11 mouse cellular contexts compared by ENCODE assay signal in the genomic region with DNA sequence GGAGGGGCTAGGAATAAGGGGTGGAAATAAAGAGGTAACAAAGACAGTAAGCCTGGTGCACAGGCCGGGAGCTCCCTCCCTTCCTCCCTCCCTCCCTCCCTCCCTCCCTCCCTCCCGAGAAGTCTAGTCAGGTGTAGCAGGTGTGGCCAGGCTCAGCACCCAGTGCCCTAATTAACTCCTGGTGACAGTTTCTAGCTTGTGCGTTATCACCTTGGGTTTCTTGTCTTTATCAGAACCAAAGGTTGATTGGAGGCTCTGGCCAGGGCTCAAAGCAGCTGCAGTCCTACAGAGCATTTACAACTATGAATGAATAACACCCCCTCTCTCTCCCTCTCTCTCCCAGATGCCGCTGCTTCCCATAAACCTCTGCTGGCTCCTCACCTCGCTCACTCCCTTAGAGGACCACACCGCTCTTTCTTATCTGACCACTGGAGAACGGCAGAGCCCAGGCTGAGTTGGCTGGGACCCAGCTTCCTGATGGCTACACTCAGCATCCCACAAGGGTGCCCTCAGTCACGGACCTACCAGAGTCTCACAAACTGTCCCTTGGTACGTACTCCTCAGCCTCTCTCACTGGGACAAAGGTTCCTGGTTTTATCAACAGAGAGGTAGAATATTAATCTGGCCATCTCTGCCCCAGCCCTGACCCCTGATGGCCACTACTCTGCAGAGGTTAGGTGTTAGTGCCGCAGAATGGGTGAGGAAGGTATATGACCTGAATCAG. TPM values are rescaled to one million over a fixed set of nuclear protein-coding genes. Genes with fewer than 3 reads are reported as not detected.
DNase-seq lines count a peak whose midpoint lies in the region; ATAC-seq and TF ChIP-seq lines count a peak whose summit lies in the region.
"Had no signal": no experiment of that assay in that cellular context is flagged by ENCODE, and none has a peak within 500 bp of the region (broad histone marks: within the 10 kb centered on the region; RNA-seq: fewer than 3 reads in every experiment).

No protein-coding gene starts in this region.

- H3K9me3 ChIP-seq in midbrain, embryonic 10.5 days (replicated peaks): no peaks in the 10 kb centered on the region
- H3K9me3 ChIP-seq in midbrain, embryonic 15.5 days: no peaks in the 10 kb centered on the region
- H3K9me3 ChIP-seq in neural tube, embryonic 15.5 days (replicated peaks): no peaks in the 10 kb centered on the region
- H3K9me3 ChIP-seq: G1E had no signal

- H3K4me2 ChIP-seq in midbrain, embryonic 15.5 days: no peak overlapping the region
- H3K4me2 ChIP-seq in neural tube, embryonic 15.5 days: no peak overlapping the region

- WGBS in midbrain, embryonic 10.5 days: 66% methylated on average over 10 of the region's 10 CpGs
- WGBS in midbrain, embryonic 15.5 days: 58% methylated on average over 10 of the region's 10 CpGs
- WGBS in kidney, adult 2 months: 28% methylated on average over 10 of the region's 10 CpGs
- WGBS in liver, adult 2 months: 18% methylated on average over 10 of the region's 10 CpGs
- WGBS in neural tube, embryonic 15.5 days: 31% methylated on average over 10 of the region's 10 CpGs

- no peak for ATAC-seq in midbrain, embryonic 15.5 days (replicated peaks)
- no peak for ATAC-seq in neural tube, embryonic 15.5 days (ENCODE audit: low FRiP score)

- no peaks in the 10 kb centered on the region for H3K79me2 ChIP-seq in liver, adult 2 months (ENCODE audit: control insufficient read depth, insufficient read depth, low read length)

- no peaks in the 10 kb centered on the region; the same call in 1 of the 2 replicates for H3K27me3 ChIP-seq in midbrain, embryonic 10.5 days (ENCODE audit: low read depth, poor library complexity, severe bottlenecking)
- H3K27me3 ChIP-seq in midbrain, embryonic 15.5 days (replicated peaks): no peaks in the 10 kb centered on the region
- H3K27me3 ChIP-seq in kidney, adult 2 months (replicated peaks; ENCODE audit: control insufficient read depth, insufficient read depth, low read length): no peaks in the 10 kb centered on the region
- no peaks in the 10 kb centered on the region for H3K27me3 ChIP-seq in liver, adult 2 months (ENCODE audit: control insufficient read depth, insufficient read depth, low read length)
- no peaks in the 10 kb centered on the region for H3K27me3 ChIP-seq in neural tube, embryonic 15.5 days (replicated peaks)

- TF ChIP-seq CTCF in kidney, adult 2 months (conservative IDR thresholded peaks at IDR 0.05; ENCODE audit: insufficient read depth, insufficient read length, low read depth, low read length): no peak
- no peak for TF ChIP-seq CTCF in liver, adult 2 months (IDR thresholded peaks at IDR 0.05; ENCODE audit: low read depth, low read length)

- no peak for DNase-seq in midbrain, embryonic 10.5 days (ENCODE audit: low spot score)
- DNase-seq in kidney, adult 2 months: peak; percentile 81
- peak; percentile 95 for DNase-seq in liver, adult 2 months (ENCODE audit: extremely low read depth, low read depth, low spot score)
- DNase-seq in adrenal gland, postnatal 36 days: no peak
- no peak for DNase-seq in cerebellum, postnatal 36 days
- DNase-seq: right cerebral cortex, postnatal 14 days; thymus, adult 2 months had no signal

- H3K9ac ChIP-seq in midbrain, embryonic 15.5 days: no peak overlapping the region
- peak overlapping the region; percentile 62 for H3K9ac ChIP-seq in liver, adult 2 months (ENCODE audit: low read depth, low read length)
- H3K9ac ChIP-seq in neural tube, embryonic 15.5 days (replicated peaks): no peak overlapping the region

- H3K4me3 ChIP-seq in midbrain, embryonic 10.5 days: no peak overlapping the region
- no peak overlapping the region for H3K4me3 ChIP-seq in midbrain, embryonic 15.5 days
- H3K4me3 ChIP-seq in kidney, adult 2 months (ENCODE audit: insufficient read depth, low read depth, low read length): peak overlapping the region; percentile 17
- peak overlapping the region; percentile 42 for H3K4me3 ChIP-seq in liver, adult 2 months (ENCODE audit: insufficient read depth, low read depth, low read length)
- H3K4me3 ChIP-seq in neural tube, embryonic 15.5 days (replicated peaks): no peak overlapping the region

- H3K36me3 ChIP-seq in midbrain, embryonic 10.5 days: no peaks in the 10 kb centered on the region
- H3K36me3 ChIP-seq in midbrain, embryonic 15.5 days (replicated peaks): no peaks in the 10 kb centered on the region
- no peaks in the 10 kb centered on the region for H3K36me3 ChIP-seq in kidney, adult 2 months (ENCODE audit: control insufficient read depth, insufficient read depth, low read length)
- H3K36me3 ChIP-seq in liver, adult 2 months (ENCODE audit: control insufficient read depth, insufficient read depth, low read length): no peaks in the 10 kb centered on the region
- no peaks in the 10 kb centered on the region for H3K36me3 ChIP-seq in neural tube, embryonic 15.5 days
- H3K36me3 ChIP-seq: G1E had no signal

- peaks cover 32% of the 10 kb centered on the region for H3K4me1 ChIP-seq in midbrain, embryonic 10.5 days
- no peaks in the 10 kb centered on the region; the same call in 1 of the 2 replicates for H3K4me1 ChIP-seq in midbrain, embryonic 15.5 days
- H3K4me1 ChIP-seq in kidney, adult 2 months (ENCODE audit: control insufficient read depth, insufficient read depth, low read length): peaks cover 23% of the 10 kb centered on the region; the same call in 1 of the 2 replicates
- H3K4me1 ChIP-seq in liver, adult 2 months (ENCODE audit: control insufficient read depth, insufficient read depth, low read length): peaks cover 23% of the 10 kb centered on the region
- peaks cover 17% of the 10 kb centered on the region; the same call in 1 of the 2 replicates for H3K4me1 ChIP-seq in neural tube, embryonic 15.5 days

- H3K27ac ChIP-seq in midbrain, embryonic 10.5 days (replicated peaks): peak overlapping the region; percentile 42; the same call in 1 of the 2 replicates
- no peak overlapping the region for H3K27ac ChIP-seq in midbrain, embryonic 15.5 days
- peak overlapping the region; percentile 90 for H3K27ac ChIP-seq in kidney, adult 2 months (ENCODE audit: insufficient read depth, low read depth, low read length)
- H3K27ac ChIP-seq in liver, adult 2 months (replicated peaks; ENCODE audit: insufficient read depth, low read depth, low read length): peak overlapping the region; percentile 95
- H3K27ac ChIP-seq in neural tube, embryonic 15.5 days (replicated peaks): no peak overlapping the region
- H3K27ac ChIP-seq: macrophage had no signal

- TF ChIP-seq POLR2A in kidney, adult 2 months (IDR thresholded peaks at IDR 0.05; ENCODE audit: low read depth, low read length): no peak
- 0 out of 2 replicates have a peak, but pooled peaks have one; percentile 29 for TF ChIP-seq POLR2A in liver, adult 2 months (IDR thresholded peaks at IDR 0.05; ENCODE audit: extremely low read depth, insufficient read depth, low read length)

RNA-seq across cellular contexts. Expression of a gene that starts 50.9 kb away (rescaled TPM):
- 7.8 and 8.1 TPM in 2 replicates for polyA plus RNA-seq in midbrain, embryonic 10.5 days (2016; fragmentation: Nextera tagmentation; extraction: Ambion mirVana)
- 4.0 and 4.4 TPM in 2 replicates for polyA plus RNA-seq in midbrain, embryonic 15.5 days (2015; fragmentation: Nextera tagmentation; extraction: Ambion mirVana)
- polyA plus RNA-seq in kidney, adult 2 months (2012; rRNA removed): 34.3 and 45.8 TPM in 2 replicates
- 18.7 and 22.3 TPM in 2 replicates for total RNA-seq in liver, adult 2 months (2014; rRNA removed)
- polyA plus RNA-seq in liver, adult 2 months (2012; rRNA removed): 17.3 and 26.5 TPM in 2 replicates
- 10 to 100 TPM; 71.6 to 77.9 TPM for total RNA-seq in adrenal gland, postnatal 36 days (2021)
- polyA plus RNA-seq in neural tube, embryonic 15.5 days (2015; fragmentation: Nextera tagmentation; extraction: Ambion mirVana): 4.8 and 10.0 TPM in 2 replicates

Comparison
In these comparisons a context has a peak if more than half of its experiments do, and no peak if none do; other contexts are left out.
1. H3K27ac ChIP-seq: peak in midbrain, embryonic 10.5 days (single experiment), kidney, adult 2 months (single experiment) and liver, adult 2 months (single experiment); none in midbrain, embryonic 15.5 days (single experiment) and neural tube, embryonic 15.5 days (single experiment).
2. DNase-seq: peak in kidney, adult 2 months (single experiment) and liver, adult 2 months (single experiment); none in midbrain, embryonic 10.5 days (single experiment), adrenal gland, postnatal 36 days (0 of 2) and cerebellum, postnatal 36 days (0 of 2).
3. H3K4me3 ChIP-seq: peak in kidney, adult 2 months (single experiment) and liver, adult 2 months (single experiment); none in midbrain, embryonic 10.5 days (single experiment), midbrain, embryonic 15.5 days (single experiment) and neural tube, embryonic 15.5 days (single experiment).